Mouse (Mus musculus): ENCODE measurements at regions not wholly inside any gene's neighbourhood (a gene's known extent, or its start where the extent isn't known, plus 50 kb on each side); places are given as distances from the start of the nearest gene placed in this dataset.
A peak's percentile ranks its signal among the peaks of the same experiment; 100 is the strongest.

DNA sequence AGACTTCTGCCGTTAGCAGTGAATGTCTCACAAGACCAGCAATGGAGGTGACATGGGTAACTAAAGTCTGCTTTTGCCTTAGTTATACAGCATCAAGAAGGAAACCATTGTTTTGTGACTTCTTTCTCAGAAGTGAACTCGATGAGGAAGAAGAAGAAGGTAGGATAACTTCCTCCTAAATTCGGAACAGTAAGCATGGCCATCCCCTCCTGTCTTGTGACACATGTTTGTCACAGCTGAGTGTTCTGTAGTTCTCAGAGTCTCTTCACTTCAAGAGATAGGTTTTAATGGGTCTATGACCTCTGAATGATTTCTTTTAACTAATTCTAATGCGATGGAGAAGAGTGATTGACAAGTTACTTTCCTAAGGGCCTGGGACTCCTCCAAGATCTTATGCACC, 79.3 kb upstream of the Zeb2 start:
- no peak overlapping the region for H3K4me3 ChIP-seq (ENCODE audit: low read depth, low read length)
- H3K9me3 ChIP-seq (replicated peaks; ENCODE audit: control insufficient read depth, low read length): no peaks in the 10 kb centered on the region
- no peak overlapping the region for H3K4me2 ChIP-seq
- no peaks in the 10 kb centered on the region for H3K36me3 ChIP-seq (ENCODE audit: control insufficient read depth, insufficient read depth, low read length)
- no peaks in the 10 kb centered on the region for H3K4me1 ChIP-seq (ENCODE audit: control insufficient read depth, insufficient read depth, low read length)
- no peak overlapping the region for H3K9ac ChIP-seq (ENCODE audit: low read depth, low read length)
- no peak overlapping the region for H3K27ac ChIP-seq (ENCODE audit: low read depth, low read length)
- ATAC-seq (replicated peaks; ENCODE audit: insufficient number of reproducible peaks, low FRiP score, low TSS enrichment): no peak
- no peaks in the 10 kb centered on the region for H3K27me3 ChIP-seq (ENCODE audit: control insufficient read depth, insufficient read depth, low read length)
- 79% methylated on average over 4 of the region's 4 CpGs for WGBS (ENCODE audit: insufficient replicate concordance)

DNA sequence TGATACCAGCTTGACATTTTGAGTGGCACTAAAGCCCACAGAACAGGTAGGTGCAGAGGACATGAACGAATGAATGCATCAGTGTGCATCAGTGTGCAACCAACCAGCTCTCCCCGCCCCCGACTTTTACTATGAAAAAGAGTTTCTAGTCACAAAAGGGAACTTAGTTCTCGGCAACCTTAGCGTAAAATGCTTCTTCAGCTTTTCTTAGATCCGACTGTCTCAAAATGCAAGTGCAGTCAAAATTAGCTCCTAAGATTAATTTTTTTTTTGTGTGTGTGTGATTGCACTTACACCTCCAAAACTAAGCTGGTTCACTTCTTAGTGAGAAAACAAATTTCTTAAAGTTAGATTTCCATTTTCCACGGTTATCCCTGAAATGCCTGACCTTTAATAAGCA, 77.1 kb upstream of the Zeb2 start:
- no peaks in the 10 kb centered on the region for H3K36me3 ChIP-seq (ENCODE audit: control insufficient read depth, insufficient read depth, low read length)
- H3K4me3 ChIP-seq (ENCODE audit: low read depth, low read length): no peak overlapping the region
- no peak overlapping the region for H3K27ac ChIP-seq (ENCODE audit: low read depth, low read length)
- WGBS (ENCODE audit: insufficient replicate concordance): 81% methylated on average over 7 of the region's 7 CpGs
- H3K4me1 ChIP-seq (ENCODE audit: control insufficient read depth, insufficient read depth, low read length): no peaks in the 10 kb centered on the region
- H3K9me3 ChIP-seq (replicated peaks; ENCODE audit: control insufficient read depth, low read length): no peaks in the 10 kb centered on the region
- no peak overlapping the region for H3K9ac ChIP-seq (ENCODE audit: low read depth, low read length)
- ATAC-seq (replicated peaks; ENCODE audit: insufficient number of reproducible peaks, low FRiP score, low TSS enrichment): no peak
- no peaks in the 10 kb centered on the region for H3K27me3 ChIP-seq (ENCODE audit: control insufficient read depth, insufficient read depth, low read length)
- no peak overlapping the region for H3K4me2 ChIP-seq

GRCm38 (mm10) chr2:45185621-45185999, 68.4 kb upstream of the Zeb2 start:
- Histone ChIP-seq H3K36me3 (ENCODE audit: control insufficient read depth, insufficient read depth, low read length) (no peaks in the 10 kb centered on the region), H3K27me3 (ENCODE audit: control insufficient read depth, insufficient read depth, low read length) (no peaks in the 10 kb centered on the region), H3K4me3 (ENCODE audit: low read depth, low read length) (no peak overlapping the region), H3K9ac (ENCODE audit: low read depth, low read length) (no peak overlapping the region), H3K9me3 (replicated peaks; ENCODE audit: control insufficient read depth, low read length) (no peaks in the 10 kb centered on the region), H3K4me2 (peak overlapping the region; percentile 60; the same call in 1 of the 2 replicates), H3K4me1 (ENCODE audit: control insufficient read depth, insufficient read depth, low read length) (peaks cover 12% of the 10 kb centered on the region), H3K27ac (ENCODE audit: low read depth, low read length) (peak overlapping the region; percentile 86)
- no peak for ATAC-seq (replicated peaks; ENCODE audit: insufficient number of reproducible peaks, low FRiP score, low TSS enrichment)

GRCm38 (mm10) chr2:45184704-45185620, 67.8 kb upstream of the Zeb2 start:
- Histone ChIP-seq H3K9ac (ENCODE audit: low read depth, low read length) (peak overlapping the region; percentile 60), H3K4me3 (ENCODE audit: low read depth, low read length) (peak overlapping the region; percentile 19), H3K4me2 (peak overlapping the region; percentile 60), H3K27me3 (ENCODE audit: control insufficient read depth, insufficient read depth, low read length) (no peaks in the 10 kb centered on the region), H3K36me3 (ENCODE audit: control insufficient read depth, insufficient read depth, low read length) (no peaks in the 10 kb centered on the region), H3K9me3 (replicated peaks; ENCODE audit: control insufficient read depth, low read length) (no peaks in the 10 kb centered on the region), H3K4me1 (ENCODE audit: control insufficient read depth, insufficient read depth, low read length) (peaks cover 12% of the 10 kb centered on the region), H3K27ac (ENCODE audit: low read depth, low read length) (peak overlapping the region; percentile 86)
- ATAC-seq (replicated peaks; ENCODE audit: insufficient number of reproducible peaks, low FRiP score, low TSS enrichment): peak; percentile 57; the same call in 1 of the 2 replicates
- WGBS (ENCODE audit: insufficient replicate concordance): 6% methylated on average over 18 of the region's 18 CpGs

GRCm38 (mm10) chr2:45184149-45184548, 67.0 kb upstream of the Zeb2 start:
- WGBS (ENCODE audit: insufficient replicate concordance): 6% methylated on average over 6 of the region's 6 CpGs
- Histone ChIP-seq H3K4me1 (ENCODE audit: control insufficient read depth, insufficient read depth, low read length) (peaks cover 12% of the 10 kb centered on the region), H3K36me3 (ENCODE audit: control insufficient read depth, insufficient read depth, low read length) (no peaks in the 10 kb centered on the region), H3K27ac (ENCODE audit: low read depth, low read length) (peak overlapping the region; percentile 51), H3K9ac (ENCODE audit: low read depth, low read length) (no peak overlapping the region), H3K9me3 (replicated peaks; ENCODE audit: control insufficient read depth, low read length) (no peaks in the 10 kb centered on the region), H3K27me3 (ENCODE audit: control insufficient read depth, insufficient read depth, low read length) (no peaks in the 10 kb centered on the region), H3K4me2 (peak overlapping the region; percentile 60), H3K4me3 (ENCODE audit: low read depth, low read length) (no peak overlapping the region)
- no peak for ATAC-seq (replicated peaks; ENCODE audit: insufficient number of reproducible peaks, low FRiP score, low TSS enrichment)

DNA sequence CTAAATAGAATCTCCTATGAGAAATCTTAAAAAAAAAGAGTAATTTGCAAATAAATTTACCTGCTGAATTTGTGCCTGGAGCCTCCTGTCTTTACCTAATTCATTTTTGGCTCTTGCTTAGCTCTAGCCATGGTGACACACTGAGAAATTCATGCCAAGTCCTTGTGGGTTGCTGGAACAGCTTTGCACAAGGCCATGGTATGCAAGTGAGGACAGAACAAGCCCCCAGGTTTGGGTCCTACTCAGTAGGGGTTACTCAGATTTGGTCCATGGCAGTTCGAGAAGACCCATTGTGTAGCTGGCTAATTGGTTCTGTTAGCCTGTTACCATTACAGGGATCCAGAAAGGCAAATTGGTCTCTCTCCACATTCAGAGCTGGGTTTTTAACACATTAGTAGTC, 65.7 kb upstream of the Zeb2 start:
- H3K9me3 ChIP-seq (replicated peaks; ENCODE audit: control insufficient read depth, low read length): no peaks in the 10 kb centered on the region
- H3K27me3 ChIP-seq (ENCODE audit: control insufficient read depth, insufficient read depth, low read length): no peaks in the 10 kb centered on the region
- no peak overlapping the region for H3K27ac ChIP-seq (ENCODE audit: low read depth, low read length)
- no peaks in the 10 kb centered on the region for H3K36me3 ChIP-seq (ENCODE audit: control insufficient read depth, insufficient read depth, low read length)
- H3K4me3 ChIP-seq (ENCODE audit: low read depth, low read length): no peak overlapping the region
- H3K9ac ChIP-seq (ENCODE audit: low read depth, low read length): no peak overlapping the region
- peaks cover 12% of the 10 kb centered on the region for H3K4me1 ChIP-seq (ENCODE audit: control insufficient read depth, insufficient read depth, low read length)
- ATAC-seq (replicated peaks; ENCODE audit: insufficient number of reproducible peaks, low FRiP score, low TSS enrichment): no peak
- 74% methylated on average over 1 of the region's 1 CpGs for WGBS (ENCODE audit: insufficient replicate concordance)
- H3K4me2 ChIP-seq: no peak overlapping the region

GRCm38 (mm10) chr2:45181552-45181951, 64.4 kb upstream of the Zeb2 start:
- H3K9me3 ChIP-seq (replicated peaks; ENCODE audit: control insufficient read depth, low read length): no peaks in the 10 kb centered on the region
- no peak overlapping the region for H3K4me2 ChIP-seq
- no peaks in the 10 kb centered on the region for H3K27me3 ChIP-seq (ENCODE audit: control insufficient read depth, insufficient read depth, low read length)
- no peak for ATAC-seq (replicated peaks; ENCODE audit: insufficient number of reproducible peaks, low FRiP score, low TSS enrichment)
- no peaks in the 10 kb centered on the region for H3K36me3 ChIP-seq (ENCODE audit: control insufficient read depth, insufficient read depth, low read length)
- peaks cover 12% of the 10 kb centered on the region for H3K4me1 ChIP-seq (ENCODE audit: control insufficient read depth, insufficient read depth, low read length)
- H3K4me3 ChIP-seq (ENCODE audit: low read depth, low read length): no peak overlapping the region
- no peak overlapping the region for H3K9ac ChIP-seq (ENCODE audit: low read depth, low read length)
- no peak overlapping the region for H3K27ac ChIP-seq (ENCODE audit: low read depth, low read length)
- 74% methylated on average over 7 of the region's 7 CpGs for WGBS (ENCODE audit: insufficient replicate concordance)

GRCm38 (mm10) chr2:45178849-45179453, 61.8 kb upstream of the Zeb2 start:
- H3K9me3 ChIP-seq (replicated peaks; ENCODE audit: control insufficient read depth, low read length): no peaks in the 10 kb centered on the region
- no peaks in the 10 kb centered on the region for H3K27me3 ChIP-seq (ENCODE audit: control insufficient read depth, insufficient read depth, low read length)
- H3K4me2 ChIP-seq: no peak overlapping the region
- no peak overlapping the region for H3K4me3 ChIP-seq (ENCODE audit: low read depth, low read length)
- ATAC-seq (replicated peaks; ENCODE audit: insufficient number of reproducible peaks, low FRiP score, low TSS enrichment): no peak
- H3K9ac ChIP-seq (ENCODE audit: low read depth, low read length): no peak overlapping the region
- no peaks in the 10 kb centered on the region for H3K36me3 ChIP-seq (ENCODE audit: control insufficient read depth, insufficient read depth, low read length)
- no peak overlapping the region for H3K27ac ChIP-seq (ENCODE audit: low read depth, low read length)
- 93% methylated on average over 1 of the region's 1 CpGs for WGBS (ENCODE audit: insufficient replicate concordance)
- peaks cover under 1% of the 10 kb centered on the region for H3K4me1 ChIP-seq (ENCODE audit: control insufficient read depth, insufficient read depth, low read length)
